Mouse (Mus musculus) megakaryocyte, embryonic 14.5 days (primary cell): ENCODE data around the gene Jam3. TPM values are rescaled to one million over a fixed set of nuclear protein-coding genes. Genes with fewer than 3 reads are reported as not detected.
"Not testable (repeated sequence)": the region's sequence is repeated elsewhere in the genome, so short reads cannot be mapped to it uniquely, and the experiment has no call there.

Source experiments
- H3K27me3 ChIP-seq: replicated peaks from 2 replicates; pipeline ENCODE3; 2012; ENCODE audit warnings: inconsistent platforms
- H3K36me3 ChIP-seq: replicated peaks from 2 replicates; pipeline ENCODE3; 2012; ENCODE audit warnings: low read length, inconsistent platforms, mixed read lengths
- H3K4me1 ChIP-seq: 2 replicates; pipeline ENCODE4 v1.6.1; 2012; ENCODE audit warnings: inconsistent platforms
- H3K4me3 ChIP-seq: replicated peaks from 2 replicates; pipeline ENCODE3; 2012; ENCODE audit warnings: moderate library complexity, mild to moderate bottlenecking, inconsistent platforms
- H3K9me3 ChIP-seq: 2 replicates; pipeline ENCODE4 v1.6.1; 2012; ENCODE audit warnings: inconsistent platforms
- FLI1 ChIP-seq: IDR thresholded peaks from 2 replicates; pipeline ENCODE4 v1.6.1; 2012; ENCODE audit warnings: low read length, inconsistent platforms, mixed read lengths
- GATA1 ChIP-seq: IDR thresholded peaks from 3 replicates; pipeline ENCODE4 v1.6.1; 2012; ENCODE audit warnings: mixed read lengths, low read length, inconsistent platforms, borderline replicate concordance
- polyA plus RNA-seq: library from polyadenylated mRNA; stranded (reverse); fragments of >175 nt; gene quantifications from 2 replicates; pipeline ENCODE4 v1.2.3, GENCODE M21; 2012; ENCODE audit warnings: low replicate concordance; ENCODE audit not compliant: insufficient read depth

The Jam3 gene
- polyA plus RNA-seq, 1 experiment: 0.13 TPM

GRCm38 (mm10) chr9:27173646-27174045 lies 18.4 kb upstream of the Jam3 start:
- H3K27me3 ChIP-seq: peaks cover 13% of the 10 kb centered on the region
- no peaks in the 10 kb centered on the region for H3K36me3 ChIP-seq
- TF ChIP-seq FLI1 (no peak), GATA1 (no peak)
- peaks cover 16% of the 10 kb centered on the region for H3K4me1 ChIP-seq
- H3K9me3 ChIP-seq: peaks cover 13% of the 10 kb centered on the region
- H3K4me3 ChIP-seq: no peak overlapping the region

GRCm38 (mm10) chr9:27172839-27173238 lies 17.6 kb upstream of the Jam3 start:
- peaks cover 9% of the 10 kb centered on the region for H3K27me3 ChIP-seq
- H3K9me3 ChIP-seq: peaks cover 5% of the 10 kb centered on the region
- H3K4me3 ChIP-seq: no peak overlapping the region
- TF ChIP-seq GATA1: no peak
- TF ChIP-seq FLI1: no peak
- H3K36me3 ChIP-seq: no peaks in the 10 kb centered on the region
- H3K4me1 ChIP-seq: peaks cover 16% of the 10 kb centered on the region

GRCm38 (mm10) chr9:27170726-27171125 lies 15.5 kb upstream of the Jam3 start:
- TF ChIP-seq FLI1 (no peak), GATA1 (no peak)
- peaks cover 10% of the 10 kb centered on the region for H3K27me3 ChIP-seq
- H3K4me1 ChIP-seq: peaks cover 10% of the 10 kb centered on the region
- no peaks in the 10 kb centered on the region for H3K36me3 ChIP-seq
- no peak overlapping the region for H3K4me3 ChIP-seq
- H3K9me3 ChIP-seq: 0 out of 2 replicates have a peak, but pooled peaks cover 5% of the 10 kb centered on the region

- no peaks in the 10 kb centered on the region for H3K36me3 ChIP-seq
- H3K9me3 ChIP-seq: 0 out of 2 replicates have a peak, but pooled peaks cover 5% of the 10 kb centered on the region
- no peak for TF ChIP-seq FLI1
- TF ChIP-seq GATA1: no peak
Measured at GRCm38 (mm10) chr9:27166981-27167380, 11.8 kb upstream of the Jam3 start.

GRCm38 (mm10) chr9:27165596-27165995 lies 10.4 kb upstream of the Jam3 start:
- H3K4me3 ChIP-seq: no peak overlapping the region
- peaks cover 8% of the 10 kb centered on the region for H3K27me3 ChIP-seq
- H3K36me3 ChIP-seq: no peaks in the 10 kb centered on the region
- TF ChIP-seq FLI1: no peak
- no peak for TF ChIP-seq GATA1
- H3K4me1 ChIP-seq: no peaks in the 10 kb centered on the region
- 0 out of 2 replicates have a peak, but pooled peaks cover 5% of the 10 kb centered on the region for H3K9me3 ChIP-seq

More at GRCm38 (mm10) chr9:27166981-27167380, 11.8 kb upstream of the Jam3 start:
- peaks cover 10% of the 10 kb centered on the region for H3K27me3 ChIP-seq
- no peak overlapping the region for H3K4me3 ChIP-seq
- no peaks in the 10 kb centered on the region for H3K4me1 ChIP-seq

GRCm38 (mm10) chr9:27164957-27165356 lies 9.7 kb upstream of the Jam3 start:
- 0 out of 2 replicates have a peak, but pooled peaks cover 5% of the 10 kb centered on the region for H3K9me3 ChIP-seq
- H3K4me3 ChIP-seq: no peak overlapping the region
- H3K36me3 ChIP-seq: no peaks in the 10 kb centered on the region
- H3K27me3 ChIP-seq: peaks cover 10% of the 10 kb centered on the region
- no peak for TF ChIP-seq GATA1
- TF ChIP-seq FLI1: no peak
- no peaks in the 10 kb centered on the region for H3K4me1 ChIP-seq

GRCm38 (mm10) chr9:27163661-27164060 lies 8.4 kb upstream of the Jam3 start:
- peaks cover 10% of the 10 kb centered on the region for H3K27me3 ChIP-seq
- not testable (repeated sequence) for H3K36me3 ChIP-seq, H3K9me3 ChIP-seq, H3K4me1 ChIP-seq, H3K4me3 ChIP-seq

- Histone ChIP-seq H3K36me3 (no peaks in the 10 kb centered on the region), H3K4me3 (no peak overlapping the region), H3K4me1 (peaks cover 10% of the 10 kb centered on the region), H3K9me3 (peaks cover 9% of the 10 kb centered on the region), H3K27me3 (peaks cover 57% of the 10 kb centered on the region)
- no peak for TF ChIP-seq FLI1
- TF ChIP-seq GATA1: no peak
Measured at GRCm38 (mm10) chr9:27153861-27154260, 1.4 kb downstream of the Jam3 start.

- no peak overlapping the region for H3K4me3 ChIP-seq
- no peak for TF ChIP-seq GATA1
- no peak for TF ChIP-seq FLI1
- H3K27me3 ChIP-seq: peaks cover 36% of the 10 kb centered on the region
- H3K36me3 ChIP-seq: no peaks in the 10 kb centered on the region
- H3K9me3 ChIP-seq: no peaks in the 10 kb centered on the region
- H3K4me1 ChIP-seq: peaks cover 3% of the 10 kb centered on the region
Measured at GRCm38 (mm10) chr9:27149836-27150235, 5.4 kb downstream of the Jam3 start.

- no peaks in the 10 kb centered on the region for H3K36me3 ChIP-seq
Measured at GRCm38 (mm10) chr9:27148631-27149471, 6.4 kb downstream of the Jam3 start.

More at GRCm38 (mm10) chr9:27148631-27149471, 6.4 kb downstream of the Jam3 start:
- Histone ChIP-seq H3K4me3 (no peak overlapping the region), H3K27me3 (peaks cover 27% of the 10 kb centered on the region), H3K4me1 (no peaks in the 10 kb centered on the region), H3K9me3 (no peaks in the 10 kb centered on the region)
- TF ChIP-seq FLI1 (no peak), GATA1 (no peak)
